Mouse (Mus musculus) urinary bladder, adult 2 months (tissue): ENCODE data around the gene Steap4. TPM values are rescaled to one million over a fixed set of nuclear protein-coding genes. Genes with fewer than 3 reads are reported as not detected.
"Not testable (repeated sequence)": the region's sequence is repeated elsewhere in the genome, so short reads cannot be mapped to it uniquely, and the experiment has no call there.

ENCODE experiments used
- DNase-seq: peaks from one replicate; pipeline ENCODE4 v3.0.0; 2022; ENCODE audit warnings: low spot score
- polyA plus RNA-seq: library from polyadenylated mRNA; depleted of rRNA; stranded (reverse); fragments of >200 nt; gene quantifications from 2 replicates; pipeline ENCODE4 v1.2.3, GENCODE M21; 2012; rRNA removed

Gene Steap4
- polyA plus RNA-seq, 1 experiment = 13.3 TPM

DNA sequence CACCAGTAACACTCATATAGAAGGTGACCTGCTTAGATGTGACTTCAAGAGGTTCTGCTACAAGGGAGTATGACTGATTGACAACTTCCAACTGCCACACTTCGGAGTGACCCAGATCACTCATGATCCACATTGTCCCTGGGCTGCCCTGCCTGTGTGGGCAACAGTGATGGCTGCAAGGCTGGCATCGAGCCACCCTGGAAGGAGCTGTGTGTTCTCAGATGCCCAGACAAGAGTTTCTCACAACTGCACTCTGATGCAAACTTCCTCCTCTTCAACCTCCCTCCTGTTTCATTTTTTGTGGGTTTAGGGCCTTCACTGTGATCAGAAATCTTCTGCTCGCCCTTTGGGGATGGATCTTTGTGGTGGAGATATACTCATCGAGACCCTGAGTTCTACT, 28.2 kb downstream of the Steap4 start:
- DNase-seq = no peak

DNA sequence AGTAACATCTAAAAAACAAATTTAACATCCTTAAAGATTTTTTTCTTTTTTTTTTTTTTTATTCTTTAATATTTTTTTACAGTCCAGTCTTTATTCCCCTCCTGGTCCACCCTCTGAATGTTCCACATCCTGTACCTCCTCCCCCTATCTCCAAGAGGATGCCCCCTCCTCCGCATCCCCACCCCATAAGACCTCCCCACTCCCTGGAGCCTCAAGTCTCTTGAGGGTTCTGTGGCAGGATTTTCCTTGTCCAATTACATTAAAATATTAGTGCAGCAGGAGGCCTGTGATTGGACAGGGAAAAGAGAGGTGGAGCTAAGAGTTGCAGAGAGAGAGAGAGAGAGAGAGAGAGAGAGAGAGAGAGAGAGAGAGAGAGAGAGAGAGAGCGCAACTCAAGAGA, 31.4 kb downstream of the Steap4 start:
- not testable (repeated sequence) for DNase-seq

DNA sequence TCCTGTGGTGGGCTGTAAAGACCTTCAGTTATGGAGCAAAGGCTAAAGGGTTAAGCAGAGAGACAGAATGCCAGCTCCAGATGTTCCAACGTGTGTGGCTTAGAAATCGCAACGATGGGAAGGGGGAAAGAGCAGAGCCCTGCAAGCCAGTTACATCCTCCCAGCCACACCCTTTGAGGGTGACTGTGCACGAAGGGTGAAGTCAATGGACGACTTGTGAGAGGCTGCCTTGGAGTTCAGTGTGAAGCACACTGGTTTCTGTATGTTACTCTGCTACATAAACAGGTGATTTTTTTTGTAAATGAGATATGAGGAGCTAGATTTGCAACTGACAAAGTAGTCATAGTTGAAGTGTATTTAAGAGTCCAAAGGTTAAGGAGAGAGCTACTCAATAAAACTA, 33.5 kb downstream of the Steap4 start:
- DNase-seq = no peak

DNA sequence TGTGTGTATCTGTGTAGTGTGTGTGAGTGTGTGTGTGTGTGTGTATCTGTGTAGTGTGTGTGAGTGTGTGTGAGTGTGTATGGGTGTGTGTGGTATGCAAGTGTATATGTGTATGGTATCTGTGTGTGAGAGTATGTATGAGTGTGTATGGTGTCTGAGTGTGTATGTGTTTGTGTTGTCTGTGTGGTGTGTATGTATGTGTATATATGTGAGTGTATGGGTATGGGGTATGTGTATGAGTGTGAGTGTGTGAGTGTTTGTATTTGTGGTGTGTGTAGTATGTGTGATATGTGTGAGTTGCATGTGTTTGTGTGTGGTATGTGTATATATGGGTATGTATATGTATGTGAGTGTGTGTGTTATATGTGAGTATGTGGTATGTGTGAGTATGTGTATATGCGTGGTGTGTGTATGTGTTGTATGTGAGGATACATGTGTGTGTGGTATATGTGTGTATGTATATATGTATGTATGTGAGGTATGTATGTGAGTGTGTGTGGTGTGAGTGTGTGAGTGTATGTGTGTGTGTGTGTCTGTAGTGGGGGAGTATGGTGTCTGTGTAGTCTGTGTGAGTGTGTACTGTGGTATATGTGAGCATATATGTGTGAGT, 35.1 kb downstream of the Steap4 start:
- DNase-seq = no peak

DNA sequence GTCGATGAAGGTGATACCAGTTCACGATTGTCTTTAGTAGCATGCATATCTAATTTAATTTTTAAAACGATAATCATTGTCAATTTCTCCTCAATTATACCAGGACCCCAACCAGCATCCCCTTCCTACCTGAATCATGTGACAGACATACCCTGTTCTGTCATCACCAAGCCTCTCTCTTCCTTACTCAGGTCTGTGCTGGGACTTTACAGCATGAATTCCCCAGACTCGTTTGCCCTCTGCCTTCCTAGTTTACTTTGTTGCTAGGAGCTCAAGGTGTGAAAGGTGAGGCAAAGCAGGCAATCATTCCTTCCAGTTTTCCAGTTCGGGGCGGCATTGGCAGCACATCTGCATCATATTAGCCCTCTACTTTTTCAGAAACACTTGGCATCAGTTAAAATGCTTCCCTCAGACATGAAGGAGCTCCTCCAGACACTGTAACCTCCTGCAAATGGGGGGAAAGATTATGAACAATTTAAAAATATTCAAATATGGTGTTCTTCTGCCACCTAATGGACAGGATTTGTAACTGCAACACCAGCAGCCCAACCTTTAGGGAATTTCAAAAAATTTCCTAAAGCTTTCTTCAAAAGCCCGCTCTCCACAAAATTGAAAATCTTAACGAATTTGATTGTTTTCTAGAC, 36.3 kb downstream of the Steap4 start:
- DNase-seq = no peak

DNA sequence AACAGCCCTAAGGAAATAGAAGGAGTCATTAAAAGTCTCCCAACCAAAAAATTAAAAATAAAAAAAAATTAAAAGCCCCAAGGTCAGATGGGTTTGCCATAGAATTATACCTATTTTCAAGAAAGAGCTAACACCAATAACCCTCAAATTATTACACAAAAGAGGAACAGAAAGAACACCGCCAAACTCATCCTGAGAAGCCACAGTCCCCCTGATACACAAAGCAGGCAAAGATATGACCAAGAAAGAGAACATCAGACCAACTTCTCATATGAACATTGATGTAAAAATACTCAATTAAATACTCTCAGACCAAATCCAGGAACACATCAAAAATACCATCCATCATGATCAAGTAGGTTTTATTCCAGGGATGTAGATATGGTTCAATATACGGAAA, 36.8 kb downstream of the Steap4 start:
- no peak for DNase-seq

DNA sequence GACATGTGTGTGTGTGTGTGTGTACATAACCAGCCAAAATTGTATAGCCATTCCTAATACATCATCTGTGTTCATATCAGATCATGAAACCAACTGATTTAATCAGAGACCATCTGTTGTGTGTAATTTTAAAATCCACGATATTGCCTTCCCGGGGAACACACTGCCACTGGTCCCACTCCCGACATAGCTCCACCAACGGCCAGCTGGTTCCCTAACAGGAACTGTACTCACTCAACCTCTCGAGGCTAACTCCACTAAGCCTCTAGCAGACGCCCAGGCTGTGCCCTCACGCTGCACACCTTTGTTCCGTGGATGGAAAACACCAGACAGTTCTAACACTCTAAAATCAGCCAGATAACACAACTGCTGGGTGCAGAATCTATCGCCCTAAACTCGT, 40.2 kb downstream of the Steap4 start:
- no peak for DNase-seq

DNA sequence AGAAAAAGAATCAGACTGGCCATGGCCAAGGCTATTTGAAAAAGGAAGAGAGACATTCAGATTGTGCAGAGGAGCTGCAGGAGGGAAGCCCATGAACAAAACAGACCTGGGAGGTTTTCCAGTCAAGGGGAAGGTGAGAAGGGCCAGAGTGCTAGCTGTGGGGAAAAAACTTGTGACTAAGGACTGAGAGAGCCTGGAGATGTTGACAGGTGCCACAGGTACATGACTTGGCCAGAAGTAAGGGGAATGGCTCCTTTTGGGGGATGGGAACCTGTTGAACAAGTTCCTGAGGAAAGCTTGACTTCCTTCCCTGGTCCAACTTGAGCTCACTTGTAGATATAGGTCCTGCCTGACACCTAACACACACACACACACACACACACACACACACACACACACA, 42.6 kb downstream of the Steap4 start:
- no peak for DNase-seq

DNA sequence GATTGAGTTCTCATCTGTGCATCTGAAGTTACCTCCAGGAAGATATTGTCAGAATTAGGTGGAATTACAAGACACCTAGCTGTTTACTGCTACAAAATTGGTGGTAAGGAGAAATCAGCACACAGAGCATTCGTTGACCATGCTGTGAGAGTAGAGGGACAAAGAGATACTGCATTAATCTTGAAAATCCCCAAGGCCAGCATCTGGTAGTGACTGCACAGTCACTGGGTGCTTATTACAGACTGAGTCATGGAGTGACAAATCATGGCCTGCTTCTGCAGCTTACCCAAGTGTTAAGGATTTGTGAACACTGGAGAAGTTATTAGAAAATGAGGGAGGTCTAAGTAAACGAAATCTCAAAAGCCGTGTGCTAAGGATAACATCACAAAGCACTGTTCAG, 53.0 kb downstream of the Steap4 start:
- no peak for DNase-seq

Other genes starting within 250 kb of the Steap4 start
- gene Sri, start 85.6 kb downstream of the Steap4 start, polyA plus RNA-seq = 161 and 212 TPM in 2 replicates